Mouse (Mus musculus) splenic B cell, adult 2 months (primary cell): ENCODE measurements around the gene Plekhm3.

Source experiments
- DNase-seq: peaks from one replicate; pipeline ENCODE4 v3.0.0-alpha.2; 2011; ENCODE audit warnings: low read depth, low spot score
- H3K27me3 ChIP-seq: 2 replicates; pipeline ENCODE4 v1.6.1; 2012; ENCODE audit warnings: mild to moderate bottlenecking, low read length, moderate library complexity, mixed read lengths; ENCODE audit not compliant: control insufficient read depth, poor library complexity, insufficient read depth, severe bottlenecking
- H3K36me3 ChIP-seq: 2 replicates; pipeline ENCODE4 v1.6.1; 2012; ENCODE audit warnings: mild to moderate bottlenecking, low read length, moderate library complexity, mixed read lengths; ENCODE audit not compliant: control insufficient read depth, poor library complexity, insufficient read depth, severe bottlenecking

The Plekhm3 gene

GRCm38 (mm10) chr1:64847565-64847964 is 109.1 kb downstream of the Plekhm3 start:
- H3K36me3 ChIP-seq: no peaks in the 10 kb centered on the region; the same call in 1 of the 2 replicates
- no peak for DNase-seq
- H3K27me3 ChIP-seq: no peaks in the 10 kb centered on the region

- no peak for DNase-seq
Measured at GRCm38 (mm10) chr1:64844978-64845377, 111.6 kb downstream of the Plekhm3 start.

GRCm38 (mm10) chr1:64843900-64844616 is 112.6 kb downstream of the Plekhm3 start:
- no peaks in the 10 kb centered on the region for H3K27me3 ChIP-seq
- no peaks in the 10 kb centered on the region; the same call in 1 of the 2 replicates for H3K36me3 ChIP-seq
- no peak for DNase-seq

More at GRCm38 (mm10) chr1:64844978-64845377, 111.6 kb downstream of the Plekhm3 start:
- Histone ChIP-seq H3K36me3 (no peaks in the 10 kb centered on the region; the same call in 1 of the 2 replicates), H3K27me3 (no peaks in the 10 kb centered on the region)

- no peak for DNase-seq
- no peaks in the 10 kb centered on the region for H3K36me3 ChIP-seq
- H3K27me3 ChIP-seq: no peaks in the 10 kb centered on the region
Measured at GRCm38 (mm10) chr1:64840930-64841329, 115.7 kb downstream of the Plekhm3 start.

- Histone ChIP-seq H3K36me3 (peaks cover 2% of the 10 kb centered on the region; the same call in 1 of the 2 replicates), H3K27me3 (no peaks in the 10 kb centered on the region)
- DNase-seq: no peak
Measured at GRCm38 (mm10) chr1:64836584-64836983, 120.0 kb downstream of the Plekhm3 start.

GRCm38 (mm10) chr1:64836114-64836513 is 120.5 kb downstream of the Plekhm3 start:
- DNase-seq: no peak
- no peaks in the 10 kb centered on the region for H3K27me3 ChIP-seq
- peaks cover 2% of the 10 kb centered on the region; the same call in 1 of the 2 replicates for H3K36me3 ChIP-seq

GRCm38 (mm10) chr1:64831552-64831951 is 125.1 kb downstream of the Plekhm3 start:
- no peak for DNase-seq
- Histone ChIP-seq H3K27me3 (no peaks in the 10 kb centered on the region), H3K36me3 (peaks cover 2% of the 10 kb centered on the region; the same call in 1 of the 2 replicates)

GRCm38 (mm10) chr1:64827434-64827833 is 129.2 kb downstream of the Plekhm3 start:
- Histone ChIP-seq H3K27me3 (no peaks in the 10 kb centered on the region), H3K36me3 (peaks cover 2% of the 10 kb centered on the region; the same call in 1 of the 2 replicates)
- DNase-seq: no peak

- Histone ChIP-seq H3K36me3 (peaks cover 2% of the 10 kb centered on the region; the same call in 1 of the 2 replicates), H3K27me3 (no peaks in the 10 kb centered on the region)
- DNase-seq: no peak
Measured at GRCm38 (mm10) chr1:64826348-64827103, 130.1 kb downstream of the Plekhm3 start.

GRCm38 (mm10) chr1:64823564-64823963 is 133.1 kb downstream of the Plekhm3 start:
- Histone ChIP-seq H3K27me3 (no peaks in the 10 kb centered on the region), H3K36me3 (peaks cover 2% of the 10 kb centered on the region; the same call in 1 of the 2 replicates)
- DNase-seq: no peak

GRCm38 (mm10) chr1:64817709-64818108 is 138.9 kb downstream of the Plekhm3 start:
- no peaks in the 10 kb centered on the region for H3K27me3 ChIP-seq
- no peak for DNase-seq
- H3K36me3 ChIP-seq: peaks cover 7% of the 10 kb centered on the region

GRCm38 (mm10) chr1:64813182-64813581 is 143.4 kb downstream of the Plekhm3 start:
- DNase-seq: no peak
- H3K27me3 ChIP-seq: no peaks in the 10 kb centered on the region
- peaks cover 9% of the 10 kb centered on the region for H3K36me3 ChIP-seq

GRCm38 (mm10) chr1:64811956-64812355 is 144.7 kb downstream of the Plekhm3 start:
- no peak for DNase-seq
- Histone ChIP-seq H3K27me3 (no peaks in the 10 kb centered on the region), H3K36me3 (peaks cover 7% of the 10 kb centered on the region)

GRCm38 (mm10) chr1:64809085-64809484 is 147.5 kb downstream of the Plekhm3 start:
- DNase-seq: no peak

GRCm38 (mm10) chr1:64807766-64808165 is 148.9 kb downstream of the Plekhm3 start:
- Histone ChIP-seq H3K27me3 (no peaks in the 10 kb centered on the region), H3K36me3 (peaks cover 3% of the 10 kb centered on the region; the same call in 1 of the 2 replicates)
- no peak for DNase-seq

More at GRCm38 (mm10) chr1:64809085-64809484, 147.5 kb downstream of the Plekhm3 start:
- peaks cover 5% of the 10 kb centered on the region for H3K36me3 ChIP-seq
- no peaks in the 10 kb centered on the region for H3K27me3 ChIP-seq
